Mouse (Mus musculus) heart, embryonic 12.5 days (tissue): ENCODE measurements around the gene Orm2. TPM values are rescaled to one million over a fixed set of nuclear protein-coding genes. Genes with fewer than 3 reads are reported as not detected.

Experiments used
- ATAC-seq: fragments of 200-750 bp; cut with Nextera tagmentation; 2 replicates; pipeline ENCODE4 v1.8.0; 2017; ENCODE audit warnings: moderate TSS enrichment, moderate library complexity; ENCODE audit not compliant: insufficient number of reproducible peaks, low FRiP score
- H3K27ac ChIP-seq: fragments of 300-500 bp; sonication (generic); 2 replicates; pipeline ENCODE4 v1.5.1; 2016; ENCODE audit warnings: mild to moderate bottlenecking, moderate library complexity; ENCODE audit not compliant: poor library complexity, severe bottlenecking
- H3K27me3 ChIP-seq: fragments of 300-500 bp; sonication (generic); replicated peaks from 2 replicates; pipeline ENCODE4 v1.6.1; 2016; ENCODE audit warnings: mild to moderate bottlenecking, moderate library complexity
- H3K36me3 ChIP-seq: fragments of 300-500 bp; sonication (generic); 2 replicates; pipeline ENCODE4 v1.6.1; 2016; ENCODE audit warnings: mild to moderate bottlenecking, moderate library complexity
- H3K4me1 ChIP-seq: fragments of 300-500 bp; sonication (generic); replicated peaks from 2 replicates; pipeline ENCODE4 v1.6.1; 2016; ENCODE audit warnings: mild to moderate bottlenecking
- H3K4me2 ChIP-seq: fragments of 300-500 bp; sonication (generic); 2 replicates; pipeline ENCODE4 v1.6.1; 2016; ENCODE audit warnings: mild to moderate bottlenecking, moderate library complexity
- H3K4me3 ChIP-seq: fragments of 300-500 bp; sonication (generic); 2 replicates; pipeline ENCODE4 v1.5.1; 2016; ENCODE audit warnings: mild to moderate bottlenecking
- H3K9ac ChIP-seq: fragments of 300-500 bp; sonication (generic); 2 replicates; pipeline ENCODE4 v1.6.1; 2016; ENCODE audit warnings: mild to moderate bottlenecking, moderate library complexity
- H3K9me3 ChIP-seq: fragments of 300-500 bp; sonication (generic); replicated peaks from 2 replicates; pipeline ENCODE4 v1.6.1; 2016; ENCODE audit warnings: mild to moderate bottlenecking, moderate library complexity
- WGBS: fragments of 180-500 bp; shearing (Covaris S2); methylation state at CpG from one replicate; pipeline ENCODE4 v1.1.7; 2016; 5-methylcytosine and 5-hydroxymethylcytosine counted together
- polyA plus RNA-seq: library from polyadenylated mRNA; unstranded; fragments of >200 nt; fragmentation: Nextera tagmentation; extraction: Ambion mirVana; gene quantifications from 2 replicates; pipeline ENCODE4 v1.2.1, GENCODE M21; 2016

Orm2 gene
- polyA plus RNA-seq, 1 experiment from 2014 or later = not detected

DNA sequence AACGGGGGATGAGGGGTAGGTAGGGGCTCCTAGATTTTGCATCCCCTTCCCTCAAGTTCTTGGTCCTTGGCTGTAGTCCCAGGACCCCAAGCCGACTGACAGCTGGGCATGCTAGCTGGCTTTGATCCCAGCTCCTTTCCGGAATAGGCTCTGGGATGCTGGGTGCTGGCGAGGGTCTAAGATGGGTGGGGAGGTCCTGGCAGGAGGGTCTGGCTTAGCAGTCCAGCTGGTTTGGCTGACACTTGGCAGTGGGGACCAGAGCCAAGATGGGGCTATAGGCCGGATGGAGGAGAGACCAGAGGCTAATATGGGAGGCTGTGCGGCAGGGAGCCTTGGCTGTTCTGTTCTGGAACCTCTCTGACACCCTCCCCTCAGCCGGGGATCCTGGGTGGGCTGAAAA is 46.0 kb downstream of the Orm2 start:
- Histone ChIP-seq H3K4me2 (no peak overlapping the region), H3K9me3 (no peaks in the 10 kb centered on the region), H3K27me3 (no peaks in the 10 kb centered on the region; the same call in 1 of the 2 replicates), H3K4me3 (no peak overlapping the region), H3K4me1 (peaks cover 45% of the 10 kb centered on the region), H3K9ac (no peak overlapping the region), H3K36me3 (no peaks in the 10 kb centered on the region), H3K27ac (no peak overlapping the region)
- WGBS = 60% methylated on average over 7 of the region's 7 CpGs
- ATAC-seq = no peak

DNA sequence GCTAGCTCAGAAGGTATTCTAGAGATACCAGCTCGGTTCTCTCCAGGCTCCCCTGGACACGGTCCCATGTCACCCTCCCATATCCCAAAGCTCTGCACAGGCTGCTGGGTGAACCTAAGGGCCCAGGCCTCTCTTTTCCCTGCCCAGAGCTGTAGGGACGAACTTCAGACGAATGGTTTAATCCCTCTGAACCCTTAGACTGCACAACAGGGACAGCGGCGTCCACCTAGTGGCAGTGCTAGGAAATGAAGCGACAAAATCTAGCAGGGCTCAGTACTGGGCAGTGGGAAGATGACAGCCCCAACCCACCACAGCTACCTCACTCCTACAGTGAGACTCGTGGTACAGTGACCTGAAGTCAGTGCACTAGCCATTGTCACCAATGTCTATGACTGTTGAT is 46.4 kb downstream of the Orm2 start:
- no peaks in the 10 kb centered on the region; the same call in 1 of the 2 replicates for H3K27me3 ChIP-seq
- peaks cover 41% of the 10 kb centered on the region for H3K4me1 ChIP-seq
- 15% methylated on average over 8 of the region's 8 CpGs for WGBS
- H3K27ac ChIP-seq = no peak overlapping the region
- H3K4me2 ChIP-seq = peak overlapping the region; percentile 100; the same call in 1 of the 2 replicates
- ATAC-seq = no peak
- no peaks in the 10 kb centered on the region for H3K36me3 ChIP-seq
- H3K4me3 ChIP-seq = no peak overlapping the region
- H3K9ac ChIP-seq = no peak overlapping the region
- no peaks in the 10 kb centered on the region for H3K9me3 ChIP-seq

DNA sequence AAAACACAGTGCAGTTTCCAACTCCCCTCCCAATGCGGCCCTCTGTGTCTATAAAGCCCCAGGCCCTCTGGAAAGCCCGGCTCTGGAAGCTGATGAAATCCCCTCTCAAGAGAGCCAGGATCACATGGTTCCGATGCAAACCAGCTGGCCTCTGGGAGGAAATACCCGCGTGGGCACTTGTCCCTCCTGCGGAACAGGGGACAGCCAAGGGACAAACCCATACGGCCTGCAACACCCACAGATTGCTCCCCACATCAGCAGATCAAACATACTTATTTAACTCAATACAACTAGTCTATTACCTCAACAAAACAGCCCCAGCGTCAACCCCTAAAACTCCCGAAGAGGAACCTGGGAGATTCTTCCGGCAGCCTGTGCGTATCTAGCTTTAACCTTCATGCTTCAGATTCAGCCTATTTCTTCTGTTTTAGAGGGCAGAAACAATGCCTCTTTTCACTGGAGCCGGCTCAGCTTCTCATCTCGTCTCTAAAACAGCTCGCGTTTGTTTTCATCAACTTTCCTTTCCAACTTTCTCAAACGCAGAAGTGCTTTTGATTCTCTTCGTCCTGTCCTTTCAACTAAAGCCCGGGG is 47.2 kb downstream of the Orm2 start:
- no peaks in the 10 kb centered on the region for H3K36me3 ChIP-seq
- no peaks in the 10 kb centered on the region; the same call in 1 of the 2 replicates for H3K27me3 ChIP-seq
- 2% methylated on average over 18 of the region's 18 CpGs for WGBS
- H3K4me2 ChIP-seq = peak overlapping the region; percentile 100
- no peak overlapping the region for H3K27ac ChIP-seq
- H3K9ac ChIP-seq = peak overlapping the region; percentile 61; the same call in 1 of the 2 replicates
- no peaks in the 10 kb centered on the region for H3K9me3 ChIP-seq
- ATAC-seq = no peak
- H3K4me1 ChIP-seq = peaks cover 33% of the 10 kb centered on the region
- peak overlapping the region; percentile 70 for H3K4me3 ChIP-seq

- ATAC-seq = peak; percentile 71
- peak overlapping the region; percentile 100 for H3K4me2 ChIP-seq
- no peaks in the 10 kb centered on the region for H3K36me3 ChIP-seq
- H3K9ac ChIP-seq = peak overlapping the region; percentile 61
- peaks cover 27% of the 10 kb centered on the region for H3K4me1 ChIP-seq
- peak overlapping the region; percentile 70 for H3K4me3 ChIP-seq
- H3K27me3 ChIP-seq = no peaks in the 10 kb centered on the region; the same call in 1 of the 2 replicates
- no peak overlapping the region for H3K27ac ChIP-seq
- no peaks in the 10 kb centered on the region for H3K9me3 ChIP-seq
- WGBS = under 1% methylated on average over 39 of the region's 39 CpGs
These were observed 47.8 kb downstream of the Orm2 start for GRCm38 (mm10) chr4:63409908-63410582.

DNA sequence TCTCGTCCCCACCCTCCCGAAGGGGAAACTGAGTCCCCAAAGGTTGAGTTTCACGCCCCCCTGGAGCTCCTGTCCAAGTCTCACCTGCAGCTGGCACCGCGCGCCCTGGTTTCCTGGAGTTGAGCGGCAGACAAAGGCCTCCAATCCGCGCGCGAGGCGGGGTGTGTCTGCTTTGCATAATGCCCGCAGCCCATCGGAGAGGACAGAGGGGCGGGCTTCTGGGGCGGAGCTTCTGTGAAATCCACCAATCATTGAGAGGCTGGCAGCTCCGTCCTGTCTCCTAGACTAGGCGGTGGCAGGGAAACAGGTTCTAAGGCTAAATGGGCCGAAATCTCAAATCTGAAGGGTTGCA is 48.3 kb downstream of the Orm2 start:
- H3K4me3 ChIP-seq = peak overlapping the region; percentile 70
- H3K9ac ChIP-seq = peak overlapping the region; percentile 61
- H3K4me2 ChIP-seq = peak overlapping the region; percentile 100
- peak; percentile 86 for ATAC-seq
- no peaks in the 10 kb centered on the region for H3K9me3 ChIP-seq
- no peaks in the 10 kb centered on the region for H3K36me3 ChIP-seq
- H3K27ac ChIP-seq = no peak overlapping the region
- peaks cover 22% of the 10 kb centered on the region for H3K4me1 ChIP-seq
- WGBS = under 1% methylated on average over 19 of the region's 19 CpGs
- H3K27me3 ChIP-seq = no peaks in the 10 kb centered on the region; the same call in 1 of the 2 replicates

- H3K9ac ChIP-seq = no peak overlapping the region
- H3K4me1 ChIP-seq = peaks cover 19% of the 10 kb centered on the region
- 58% methylated on average over 5 of the region's 5 CpGs for WGBS
- no peaks in the 10 kb centered on the region for H3K9me3 ChIP-seq
- H3K27ac ChIP-seq = no peak overlapping the region
- no peak overlapping the region for H3K4me3 ChIP-seq
- H3K27me3 ChIP-seq = peaks cover 4% of the 10 kb centered on the region
- no peaks in the 10 kb centered on the region for H3K36me3 ChIP-seq
- no peak for ATAC-seq
- peak overlapping the region; percentile 100; the same call in 1 of the 2 replicates for H3K4me2 ChIP-seq
These were observed 49.0 kb downstream of the Orm2 start for GRCm38 (mm10) chr4:63411222-63411621.

DNA sequence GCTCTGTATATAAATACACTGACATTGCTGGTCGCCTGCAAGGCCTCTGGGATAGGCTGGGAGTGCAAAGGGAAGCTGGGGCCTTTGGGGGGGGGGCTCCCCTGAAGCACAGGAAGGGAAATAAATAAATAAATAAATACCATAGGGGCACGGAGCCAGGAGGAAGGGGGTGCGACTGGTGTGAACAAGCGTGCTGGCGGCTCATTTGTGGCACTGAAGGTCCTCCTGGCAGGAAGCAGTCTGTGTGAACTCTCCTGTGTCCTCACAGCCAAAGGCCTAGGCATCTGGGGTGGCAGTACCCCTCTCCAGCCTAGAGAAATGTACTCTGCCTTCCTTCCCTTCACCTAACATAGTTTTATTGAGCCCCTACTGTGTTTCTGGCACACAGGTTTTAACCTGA is 52.7 kb downstream of the Orm2 start:
- no peaks in the 10 kb centered on the region for H3K9me3 ChIP-seq
- H3K27me3 ChIP-seq = peaks cover 18% of the 10 kb centered on the region
- no peaks in the 10 kb centered on the region for H3K36me3 ChIP-seq
- no peak overlapping the region for H3K4me2 ChIP-seq
- no peak for ATAC-seq
- 63% methylated on average over 5 of the region's 5 CpGs for WGBS
- no peak overlapping the region for H3K27ac ChIP-seq
- H3K9ac ChIP-seq = no peak overlapping the region
- H3K4me1 ChIP-seq = peaks cover 9% of the 10 kb centered on the region
- H3K4me3 ChIP-seq = no peak overlapping the region

Other genes starting within 250 kb of the Orm2 start
- gene Ambp, start 207.7 kb upstream of the Orm2 start, polyA plus RNA-seq = 1.2 and 8.6 TPM in 2 replicates
- gene Kif12, start 190.3 kb upstream of the Orm2 start, polyA plus RNA-seq = 0.14 and 0.46 TPM in 2 replicates
- 3.7 and 3.8 TPM in 2 replicates for gene Col27a1, start 148.4 kb upstream of the Orm2 start, polyA plus RNA-seq
- gene Orm1, start 17.9 kb upstream of the Orm2 start, polyA plus RNA-seq = not detected in 2 replicates
- gene Orm3, start 6.3 kb upstream of the Orm2 start, polyA plus RNA-seq = not detected in 2 replicates
- gene Akna, start 40.9 kb downstream of the Orm2 start, polyA plus RNA-seq = 3.0 and 3.3 TPM in 2 replicates
- gene Whrn, start 133.5 kb downstream of the Orm2 start, polyA plus RNA-seq = 4.7 and 5.1 TPM in 2 replicates
- gene Atp6v1g1, start 182.3 kb downstream of the Orm2 start, polyA plus RNA-seq = 196 and 202 TPM in 2 replicates
- gene Tmem268, start 196.3 kb downstream of the Orm2 start, polyA plus RNA-seq = 5.3 and 5.6 TPM in 2 replicates
- gene Gm11213, start 242.8 kb downstream of the Orm2 start, polyA plus RNA-seq = not detected in 2 replicates